Mouse (Mus musculus): ENCODE data around the gene Mtg2.

GRCm38 (mm10) chr2:180135414-180135813, 65.0 kb downstream of the Mtg2 start:
- TF ChIP-seq ZC3H11A (IDR thresholded peaks at IDR 0.05; ENCODE audit: borderline replicate concordance, low read depth, low read length) (no peak), ZNF384 (IDR thresholded peaks at IDR 0.05; ENCODE audit: low read depth, low read length) (no peak), CHD2 (IDR thresholded peaks at IDR 0.05; ENCODE audit: low read depth, low read length) (no peak)

Measured in ES-E14 (cell line).